15 mouse cellular contexts compared by ENCODE assay signal in genomic region chr15:36931460-36931859, GRCm38 (mm10).
DNase-seq lines count a peak whose midpoint lies in the region; ATAC-seq and TF ChIP-seq lines count a peak whose summit lies in the region.
"Had no signal": no experiment of that assay in that cellular context is flagged by ENCODE, and none has a peak within 500 bp of the region (broad histone marks: within the 10 kb centered on the region; RNA-seq: fewer than 3 reads in every experiment).

No protein-coding gene starts in this region.

- ATAC-seq in limb, embryonic 15.5 days (ENCODE audit: insufficient number of reproducible peaks, low FRiP score, low TSS enrichment, low read depth), result peak; percentile 35; the same call in 1 of the 2 replicates
- ATAC-seq in stomach, embryonic 16.5 days (ENCODE audit: insufficient read depth, low FRiP score), result peak; percentile 35; the same call in 1 of the 2 replicates

- H3K4me1 ChIP-seq in testis, adult 2 months (ENCODE audit: control insufficient read depth, insufficient read depth, low read length), result peaks cover 7% of the 10 kb centered on the region
- H3K4me1 ChIP-seq in MEL (ENCODE audit: control insufficient read depth in 1 of 2, insufficient read depth in 2 of 2, low read length in 2 of 2), result peaks cover 4 to 15% of the 10 kb centered on the region in 2 experiments; a peak in 3 of 4 replicates
- no peaks in the 10 kb centered on the region for H3K4me1 ChIP-seq in limb, embryonic 15.5 days
- peaks cover 6% of the 10 kb centered on the region for H3K4me1 ChIP-seq in stomach, embryonic 16.5 days (ENCODE audit: control insufficient read depth, insufficient read depth, low read length)
- H3K4me1 ChIP-seq: embryonic facial prominence, embryonic 13.5 days; forebrain, embryonic 12.5 days; midbrain, embryonic 10.5 days had no signal

- TF ChIP-seq CTCF in testis, adult 2 months (IDR thresholded peaks at IDR 0.05; ENCODE audit: control insufficient read depth, insufficient read depth, insufficient replicate concordance, low read depth, low read length), result no peak
- TF ChIP-seq CTCF in MEL (IDR thresholded peaks at IDR 0.05 in 2 of 3, conservative IDR thresholded peaks at IDR 0.05 in 1 of 3; ENCODE audit: control insufficient read depth in 1 of 3, insufficient read depth in 1 of 3, low read depth in 2 of 3, low read length in 3 of 3, poor library complexity in 1 of 3, severe bottlenecking in 1 of 3), result no peak

- TF ChIP-seq RAD21 in MEL (IDR thresholded peaks at IDR 0.05; ENCODE audit: low read depth, low read length), result no peak

- H3K9me3 ChIP-seq in MEL (replicated peaks; ENCODE audit: insufficient read depth, low read length), result no peaks in the 10 kb centered on the region
- no peaks in the 10 kb centered on the region for H3K9me3 ChIP-seq in limb, embryonic 15.5 days
- H3K9me3 ChIP-seq in stomach, embryonic 16.5 days (replicated peaks; ENCODE audit: control insufficient read depth, low read length), result no peaks in the 10 kb centered on the region
- H3K9me3 ChIP-seq: embryonic facial prominence, embryonic 13.5 days; forebrain, embryonic 12.5 days; midbrain, embryonic 10.5 days had no signal

- TF ChIP-seq EP300 in MEL (IDR thresholded peaks at IDR 0.05; ENCODE audit: low read depth in 1 of 2, low read length in 2 of 2), result no peak

- no peak overlapping the region for H3K9ac ChIP-seq in MEL (ENCODE audit: control insufficient read depth, low read depth, low read length, poor library complexity, severe bottlenecking)
- no peak overlapping the region for H3K9ac ChIP-seq in limb, embryonic 15.5 days
- H3K9ac ChIP-seq in stomach, embryonic 16.5 days (ENCODE audit: low read length), result no peak overlapping the region
- H3K9ac ChIP-seq: embryonic facial prominence, embryonic 13.5 days; forebrain, embryonic 12.5 days had no signal

- 60% methylated on average over 2 of the region's 2 CpGs for WGBS in limb, embryonic 15.5 days
- WGBS in stomach, embryonic 16.5 days, result 89% methylated on average over 2 of the region's 2 CpGs

- H3K4me3 ChIP-seq in testis, adult 2 months (ENCODE audit: control insufficient read depth, low read depth, low read length), result peak overlapping the region; percentile 71
- no peak overlapping the region for H3K4me3 ChIP-seq in MEL (ENCODE audit: control insufficient read depth in 1 of 2, insufficient read depth in 1 of 2, low read depth in 2 of 2, low read length in 2 of 2)
- H3K4me3 ChIP-seq in limb, embryonic 15.5 days, result no peak overlapping the region
- H3K4me3 ChIP-seq in stomach, embryonic 16.5 days (replicated peaks; ENCODE audit: low read length), result no peak overlapping the region
- H3K4me3 ChIP-seq: embryonic facial prominence, embryonic 13.5 days; forebrain, embryonic 12.5 days; midbrain, embryonic 10.5 days had no signal

- TF ChIP-seq POLR2A in testis, adult 2 months (IDR thresholded peaks at IDR 0.05; ENCODE audit: control insufficient read depth, low read depth, low read length), result no peak; the same call in 1 of the 2 replicates
- TF ChIP-seq POLR2A in MEL (IDR thresholded peaks at IDR 0.05; ENCODE audit: control insufficient read depth in 1 of 2, insufficient read depth in 1 of 2, low read depth in 1 of 2, low read length in 2 of 2, poor library complexity in 1 of 2), result no peak

- peak overlapping the region; percentile 12 for H3K27ac ChIP-seq in testis, adult 2 months (ENCODE audit: control insufficient read depth, insufficient read depth, low read depth, low read length)
- no peak overlapping the region for H3K27ac ChIP-seq in MEL (ENCODE audit: control insufficient read depth, low read depth, low read length)
- H3K27ac ChIP-seq in limb, embryonic 15.5 days, result no peak overlapping the region
- H3K27ac ChIP-seq in stomach, embryonic 16.5 days (ENCODE audit: low read length), result no peak overlapping the region
- H3K27ac ChIP-seq: embryonic facial prominence, embryonic 13.5 days; forebrain, embryonic 12.5 days; midbrain, embryonic 10.5 days had no signal

- no peak overlapping the region for H3K4me2 ChIP-seq in limb, embryonic 15.5 days
- H3K4me2 ChIP-seq in stomach, embryonic 16.5 days (ENCODE audit: low read depth, low read length), result no peak overlapping the region
- H3K4me2 ChIP-seq: embryonic facial prominence, embryonic 13.5 days; forebrain, embryonic 12.5 days had no signal

- H3K27me3 ChIP-seq in testis, adult 2 months (ENCODE audit: control insufficient read depth, insufficient read depth, low read length), result no peaks in the 10 kb centered on the region
- no peaks in the 10 kb centered on the region for H3K27me3 ChIP-seq in MEL (ENCODE audit: control insufficient read depth in 1 of 2, insufficient read depth in 2 of 2, low read length in 2 of 2)
- H3K27me3 ChIP-seq in limb, embryonic 15.5 days, result no peaks in the 10 kb centered on the region
- no peaks in the 10 kb centered on the region for H3K27me3 ChIP-seq in stomach, embryonic 16.5 days (ENCODE audit: control insufficient read depth, insufficient read depth, low read length)
- H3K27me3 ChIP-seq: embryonic facial prominence, embryonic 13.5 days; forebrain, embryonic 12.5 days had no signal

- DNase-seq in testis, postnatal 10 days (ENCODE audit: low spot score), result no peak
- peak; percentile 77 for DNase-seq in MEL (ENCODE audit: low read depth, low spot score)
- no peak for DNase-seq in cerebellum, postnatal 36 days
- DNase-seq in kidney, postnatal 14 days, result no peak
- DNase-seq in urinary bladder, postnatal 10 days (ENCODE audit: low spot score), result no peak
- DNase-seq: adrenal gland, postnatal 10 days; cerebellum, postnatal 14 days; kidney, adult 8-10 months; lung, adult 18-20 months had no signal

- H3K79me2 ChIP-seq in MEL (ENCODE audit: control insufficient read depth, insufficient read depth, low read length, poor library complexity), result no peaks in the 10 kb centered on the region

- H3K36me3 ChIP-seq in testis, adult 2 months (ENCODE audit: control insufficient read depth, insufficient read depth, low read length), result no peaks in the 10 kb centered on the region
- H3K36me3 ChIP-seq in MEL (ENCODE audit: control insufficient read depth in 1 of 2, insufficient read depth in 2 of 2, low read length in 2 of 2), result no peaks in the 10 kb centered on the region; a peak in 1 of 4 replicates
- H3K36me3 ChIP-seq in limb, embryonic 15.5 days, result no peaks in the 10 kb centered on the region
- H3K36me3 ChIP-seq in stomach, embryonic 16.5 days (ENCODE audit: control insufficient read depth, insufficient read depth, low read length), result no peaks in the 10 kb centered on the region
- H3K36me3 ChIP-seq: embryonic facial prominence, embryonic 13.5 days; forebrain, embryonic 12.5 days; midbrain, embryonic 10.5 days had no signal

TF ChIP-seq in MEL, 35 proteins besides CTCF, POLR2A, EP300 and RAD21:
- TF ChIP-seq NELFE (IDR thresholded peaks at IDR 0.05; ENCODE audit: low read depth, low read length), result no peak
- no peak for TF ChIP-seq CHD2 (IDR thresholded peaks at IDR 0.05; ENCODE audit: low read length)
- peak; percentile 51; the same call in 1 of the 2 replicates for TF ChIP-seq ETS1 (IDR thresholded peaks at IDR 0.05; ENCODE audit: low read depth, low read length)
- peak; percentile 57 for TF ChIP-seq TAL1 (IDR thresholded peaks at IDR 0.05; ENCODE audit: low read length)
- TF ChIP-seq RCOR1 (IDR thresholded peaks at IDR 0.05; ENCODE audit: low read depth, low read length), result no peak
- TF ChIP-seq ELF1 (IDR thresholded peaks at IDR 0.05; ENCODE audit: low read depth, low read length), result no peak
- no peak for TF ChIP-seq POLR2AphosphoS2 (IDR thresholded peaks at IDR 0.05; ENCODE audit: low read length)
